Mouse (Mus musculus) kidney, postnatal 14 days (tissue): ENCODE data around the gene Rnf130.

ENCODE experiments used
- DNase-seq: peaks from one replicate; pipeline ENCODE4 v3.0.0; 2022; ENCODE audit warnings: mixed read lengths

Gene Rnf130

GRCm38 (mm10) chr11:50025721-50026520, 775 bp downstream of the Rnf130 start:
- DNase-seq: no peak

- DNase-seq: no peak
Observed at GRCm38 (mm10) chr11:50026521-50027090, 1.5 kb downstream of the Rnf130 start.

- DNase-seq: no peak
Observed at GRCm38 (mm10) chr11:50028416-50028815, 3.3 kb downstream of the Rnf130 start.

- no peak for DNase-seq
Observed at GRCm38 (mm10) chr11:50034155-50034554, 9.0 kb downstream of the Rnf130 start.

- no peak for DNase-seq
Observed at GRCm38 (mm10) chr11:50035726-50036125, 10.6 kb downstream of the Rnf130 start.

GRCm38 (mm10) chr11:50036781-50037460, 11.8 kb downstream of the Rnf130 start:
- DNase-seq: no peak

GRCm38 (mm10) chr11:50038757-50039156, 13.6 kb downstream of the Rnf130 start:
- DNase-seq: no peak

GRCm38 (mm10) chr11:50041148-50041547, 16.0 kb downstream of the Rnf130 start:
- no peak for DNase-seq

GRCm38 (mm10) chr11:50042345-50042997, 17.3 kb downstream of the Rnf130 start:
- DNase-seq: no peak

- no peak for DNase-seq
Observed at GRCm38 (mm10) chr11:50044454-50044853, 19.3 kb downstream of the Rnf130 start.

- DNase-seq: no peak
Observed at GRCm38 (mm10) chr11:50047610-50048009, 22.5 kb downstream of the Rnf130 start.

- no peak for DNase-seq
Observed at GRCm38 (mm10) chr11:50048115-50048514, 23.0 kb downstream of the Rnf130 start.

GRCm38 (mm10) chr11:50050392-50050791, 25.2 kb downstream of the Rnf130 start:
- DNase-seq: no peak

- no peak for DNase-seq
Observed at GRCm38 (mm10) chr11:50057713-50058112, 32.6 kb downstream of the Rnf130 start.

- no peak for DNase-seq
Observed at GRCm38 (mm10) chr11:50058277-50058676, 33.1 kb downstream of the Rnf130 start.

- DNase-seq: no peak
Observed at GRCm38 (mm10) chr11:50059045-50059444, 33.9 kb downstream of the Rnf130 start.

GRCm38 (mm10) chr11:50062116-50062515, 37.0 kb downstream of the Rnf130 start:
- peak; percentile 7 for DNase-seq

- peak; percentile 21 for DNase-seq
Observed at GRCm38 (mm10) chr11:50066088-50066487, 40.9 kb downstream of the Rnf130 start.

- peak; percentile 24 for DNase-seq
Observed at GRCm38 (mm10) chr11:50073830-50074229, 48.7 kb downstream of the Rnf130 start.

- no peak for DNase-seq
Observed at GRCm38 (mm10) chr11:50076756-50077155, 51.6 kb downstream of the Rnf130 start.

GRCm38 (mm10) chr11:50081365-50082190, 56.4 kb downstream of the Rnf130 start:
- no peak for DNase-seq

GRCm38 (mm10) chr11:50086211-50086610, 61.1 kb downstream of the Rnf130 start:
- DNase-seq: no peak
